Mouse (Mus musculus): ENCODE results near the gene Ssu72. TPM values are rescaled to one million over a fixed set of nuclear protein-coding genes. Genes with fewer than 3 reads are reported as not detected.
"Not testable (repeated sequence)": the region's sequence is repeated elsewhere in the genome, so short reads cannot be mapped to it uniquely, and the experiment has no call there.

The Ssu72 gene
- polyA plus RNA-seq, 1 experiment from 2014 or later, result 144 TPM

- not testable (repeated sequence) for H3K9ac ChIP-seq; ATAC-seq (replicated peaks; ENCODE audit: low FRiP score); H3K27me3 ChIP-seq; H3K4me2 ChIP-seq; H3K27ac ChIP-seq; H3K9me3 ChIP-seq (replicated peaks); H3K4me1 ChIP-seq; H3K36me3 ChIP-seq; H3K4me3 ChIP-seq (replicated peaks)
- WGBS, result 75% methylated on average over 4 of the region's 4 CpGs
These were observed 16.8 kb upstream of the Ssu72 start for GRCm38 (mm10) chr4:155687764-155688163.

- 85% methylated on average over 12 of the region's 12 CpGs for WGBS
- H3K27me3 ChIP-seq, result peaks cover 12% of the 10 kb centered on the region
These were observed 13.8 kb upstream of the Ssu72 start for GRCm38 (mm10) chr4:155690571-155691375.

GRCm38 (mm10) chr4:155692421-155692820, 12.2 kb upstream of the Ssu72 start:
- H3K4me2 ChIP-seq, result no peak overlapping the region

More at GRCm38 (mm10) chr4:155690571-155691375, 13.8 kb upstream of the Ssu72 start:
- H3K9ac ChIP-seq, result no peak overlapping the region
- H3K27ac ChIP-seq, result no peak overlapping the region
- peaks cover 17% of the 10 kb centered on the region for H3K4me1 ChIP-seq
- no peaks in the 10 kb centered on the region for H3K36me3 ChIP-seq
- H3K9me3 ChIP-seq (replicated peaks), result no peaks in the 10 kb centered on the region
- no peak overlapping the region for H3K4me3 ChIP-seq (replicated peaks)
- no peak for ATAC-seq (replicated peaks; ENCODE audit: low FRiP score)
- H3K4me2 ChIP-seq, result no peak overlapping the region

GRCm38 (mm10) chr4:155694111-155694481, 10.5 kb upstream of the Ssu72 start, which contains the start of gene Fndc10:
TSS of gene Fndc10 (plus strand) at chr4:155694342.
- Histone ChIP-seq H3K9ac (peak within 1 kb of the TSS; percentile 68), H3K4me1 (peaks cover 28% of the 10 kb centered on the region), H3K36me3 (no peaks in the 10 kb centered on the region), H3K9me3 (replicated peaks) (no peaks in the 10 kb centered on the region), H3K27ac (peak within 1 kb of the TSS; percentile 41; the same call in 1 of the 2 replicates), H3K27me3 (peaks cover 13% of the 10 kb centered on the region), H3K4me3 (replicated peaks) (peak within 1 kb of the TSS; percentile 62), H3K4me2 (peak within 1 kb of the TSS; percentile 99)
- ATAC-seq (replicated peaks; ENCODE audit: low FRiP score), result peak; percentile 89
- WGBS, result under 1% methylated on average over 47 of the region's 47 CpGs

More at GRCm38 (mm10) chr4:155692421-155692820, 12.2 kb upstream of the Ssu72 start:
- 91% methylated on average over 3 of the region's 3 CpGs for WGBS
- no peaks in the 10 kb centered on the region for H3K9me3 ChIP-seq (replicated peaks)
- peaks cover 13% of the 10 kb centered on the region for H3K27me3 ChIP-seq
- ATAC-seq (replicated peaks; ENCODE audit: low FRiP score), result no peak
- no peak overlapping the region for H3K9ac ChIP-seq
- H3K4me3 ChIP-seq (replicated peaks), result no peak overlapping the region
- H3K4me1 ChIP-seq, result peaks cover 28% of the 10 kb centered on the region
- no peak overlapping the region for H3K27ac ChIP-seq
- no peaks in the 10 kb centered on the region for H3K36me3 ChIP-seq

GRCm38 (mm10) chr4:155694482-155695401, 9.9 kb upstream of the Ssu72 start:
- WGBS, result under 1% methylated on average over 88 of the region's 92 CpGs
- Histone ChIP-seq H3K9me3 (replicated peaks) (no peaks in the 10 kb centered on the region), H3K4me3 (replicated peaks) (peak overlapping the region; percentile 62), H3K36me3 (no peaks in the 10 kb centered on the region), H3K9ac (peak overlapping the region; percentile 68), H3K4me1 (peaks cover 28% of the 10 kb centered on the region), H3K27ac (peak overlapping the region; percentile 41; the same call in 1 of the 2 replicates), H3K27me3 (peaks cover 13% of the 10 kb centered on the region), H3K4me2 (peak overlapping the region; percentile 99)
- peak; percentile 64 for ATAC-seq (replicated peaks; ENCODE audit: low FRiP score)

GRCm38 (mm10) chr4:155695531-155696062, 9.0 kb upstream of the Ssu72 start:
- Histone ChIP-seq H3K4me3 (replicated peaks) (peak overlapping the region; percentile 62), H3K27me3 (peaks cover 13% of the 10 kb centered on the region), H3K9me3 (replicated peaks) (no peaks in the 10 kb centered on the region), H3K9ac (peak overlapping the region; percentile 68; the same call in 1 of the 2 replicates), H3K27ac (no peak overlapping the region), H3K4me1 (peaks cover 28% of the 10 kb centered on the region), H3K4me2 (peak overlapping the region; percentile 99), H3K36me3 (no peaks in the 10 kb centered on the region)
- ATAC-seq (replicated peaks; ENCODE audit: low FRiP score), result no peak
- 84% methylated on average over 4 of the region's 4 CpGs for WGBS

GRCm38 (mm10) chr4:155696261-155697255, 8.0 kb upstream of the Ssu72 start:
- 0 out of 2 replicates have a peak overlapping the region, but pooled peaks have one; percentile 99 for H3K4me2 ChIP-seq
- H3K4me3 ChIP-seq (replicated peaks), result no peak overlapping the region
- peaks cover 28% of the 10 kb centered on the region for H3K4me1 ChIP-seq
- H3K9me3 ChIP-seq (replicated peaks), result no peaks in the 10 kb centered on the region
- H3K27ac ChIP-seq, result no peak overlapping the region
- H3K9ac ChIP-seq, result no peak overlapping the region
- H3K36me3 ChIP-seq, result no peaks in the 10 kb centered on the region
- no peak for ATAC-seq (replicated peaks; ENCODE audit: low FRiP score)
- H3K27me3 ChIP-seq, result peaks cover 13% of the 10 kb centered on the region
- 73% methylated on average over 16 of the region's 16 CpGs for WGBS

GRCm38 (mm10) chr4:155700425-155700824, 4.2 kb upstream of the Ssu72 start:
- H3K27ac ChIP-seq, result no peak overlapping the region
- no peak overlapping the region for H3K9ac ChIP-seq
- no peaks in the 10 kb centered on the region for H3K9me3 ChIP-seq (replicated peaks)
- no peaks in the 10 kb centered on the region for H3K36me3 ChIP-seq
- no peak overlapping the region for H3K4me2 ChIP-seq
- no peak for ATAC-seq (replicated peaks; ENCODE audit: low FRiP score)
- no peak overlapping the region for H3K4me3 ChIP-seq (replicated peaks)
- peaks cover 4% of the 10 kb centered on the region; the same call in 1 of the 2 replicates for H3K27me3 ChIP-seq
- peaks cover 18% of the 10 kb centered on the region for H3K4me1 ChIP-seq

- H3K27me3 ChIP-seq, result no peaks in the 10 kb centered on the region
- ATAC-seq (replicated peaks; ENCODE audit: low FRiP score), result no peak
- no peaks in the 10 kb centered on the region for H3K9me3 ChIP-seq (replicated peaks)
- H3K4me3 ChIP-seq (replicated peaks), result no peak overlapping the region
- H3K4me1 ChIP-seq, result peaks cover 18% of the 10 kb centered on the region
- 98% methylated on average over 4 of the region's 4 CpGs for WGBS
- H3K36me3 ChIP-seq, result peaks cover 6% of the 10 kb centered on the region
- H3K27ac ChIP-seq, result no peak overlapping the region
- H3K9ac ChIP-seq, result no peak overlapping the region
- H3K4me2 ChIP-seq, result no peak overlapping the region
These were observed 1.1 kb upstream of the Ssu72 start for GRCm38 (mm10) chr4:155703425-155703929.

GRCm38 (mm10) chr4:155705592-155705929, 961 bp downstream of the Ssu72 start:
- ATAC-seq (replicated peaks; ENCODE audit: low FRiP score), result no peak
- peak overlapping the region; percentile 84 for H3K9ac ChIP-seq
- H3K4me2 ChIP-seq, result peak overlapping the region; percentile 83
- peaks cover 29% of the 10 kb centered on the region for H3K4me1 ChIP-seq
- H3K9me3 ChIP-seq (replicated peaks), result no peaks in the 10 kb centered on the region
- peaks cover 6% of the 10 kb centered on the region for H3K36me3 ChIP-seq
- H3K27ac ChIP-seq, result peak overlapping the region; percentile 98
- no peaks in the 10 kb centered on the region for H3K27me3 ChIP-seq
- 0% methylated on average over 19 of the region's 19 CpGs for WGBS
- H3K4me3 ChIP-seq (replicated peaks), result peak overlapping the region; percentile 82

- Histone ChIP-seq H3K4me3 (replicated peaks) (no peak overlapping the region), H3K4me1 (peaks cover 32% of the 10 kb centered on the region), H3K27me3 (no peaks in the 10 kb centered on the region), H3K9ac (no peak overlapping the region), H3K27ac (no peak overlapping the region), H3K4me2 (no peak overlapping the region), H3K9me3 (replicated peaks) (no peaks in the 10 kb centered on the region), H3K36me3 (peaks cover 6% of the 10 kb centered on the region)
- no peak for ATAC-seq (replicated peaks; ENCODE audit: low FRiP score)
- 78% methylated on average over 2 of the region's 2 CpGs for WGBS
These were observed 4.0 kb downstream of the Ssu72 start for GRCm38 (mm10) chr4:155708582-155708981.

Measured in kidney, embryonic 15.5 days (tissue).